9 mouse cellular contexts compared by ENCODE assay signal in the genomic region with DNA sequence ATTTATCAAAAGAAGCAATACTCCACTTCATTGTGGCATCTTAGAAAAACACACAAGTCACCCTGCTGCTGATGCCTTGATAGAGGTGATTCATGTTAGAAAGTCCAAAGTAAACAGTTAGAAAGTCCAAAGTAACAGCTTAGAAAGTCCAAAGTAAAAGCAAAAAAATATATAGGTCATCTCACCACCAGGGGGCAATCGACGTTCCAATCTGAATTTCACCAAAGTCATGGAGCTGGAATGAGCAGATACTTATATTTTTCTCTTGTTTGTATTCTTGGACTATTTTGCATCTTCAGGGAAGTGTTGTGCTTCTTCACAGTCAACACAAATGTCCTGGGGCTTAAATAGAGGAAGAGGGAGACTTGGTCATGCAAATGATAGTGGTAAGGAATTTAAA.
DNase-seq lines count a peak whose midpoint lies in the region; TF ChIP-seq lines count a peak whose summit lies in the region.
"Had no signal": no experiment of that assay in that cellular context is flagged by ENCODE, and none has a peak within 500 bp of the region (broad histone marks: within the 10 kb centered on the region; RNA-seq: fewer than 3 reads in every experiment).

No protein-coding gene starts in this region.

- peak; percentile 6 to 20 for DNase-seq in frontal cortex, postnatal 36 days (ENCODE audit: low spot score in 2 of 2)
- DNase-seq in frontal cortex, postnatal 10 days (ENCODE audit: low spot score in 2 of 2), result no peak
- peak; percentile 7 to 15 for DNase-seq in left cerebral cortex, postnatal 25 days (ENCODE audit: low spot score in 2 of 2)
- no peak for DNase-seq in left cerebral cortex, adult 11 months (ENCODE audit: low spot score)
- peak; percentile 42 for DNase-seq in adrenal gland, postnatal 10 days
- DNase-seq in lung, adult 2 months, result peak; percentile 5
- DNase-seq in spleen, postnatal 36 days (ENCODE audit: low spot score in 2 of 2), result no peak
- no peak for DNase-seq in cerebellum, postnatal 36 days
- DNase-seq: liver, embryonic 13.5 days had no signal

- WGBS in lung, adult 2 months, result 27% methylated on average over 2 of the region's 2 CpGs

- TF ChIP-seq CTCF in lung, adult 2 months (IDR thresholded peaks at IDR 0.05; ENCODE audit: insufficient read depth, low read length), result peak; percentile 23; the same call in 1 of the 2 replicates

- no peak for TF ChIP-seq POLR2A in lung, adult 2 months (IDR thresholded peaks at IDR 0.05; ENCODE audit: borderline replicate concordance, extremely low read depth, low read depth, low read length)

- no peaks in the 10 kb centered on the region for H3K4me1 ChIP-seq in lung, adult 2 months (ENCODE audit: control insufficient read depth, insufficient read depth, low read length)
- H3K4me1 ChIP-seq: liver, embryonic 13.5 days had no signal

- intact Hi-C loops in left cerebral cortex, postnatal 25 days (cut with DNase I), result loop anchor here (2.0 kb wide), 1 partner anchor 688 kb away; no protein-coding TSS in a partner anchor

- no peak overlapping the region for H3K4me3 ChIP-seq in lung, adult 2 months (replicated peaks; ENCODE audit: extremely low read depth, low read depth, low read length)
- H3K4me3 ChIP-seq: liver, embryonic 13.5 days had no signal

Comparison
In these comparisons a context has a peak if more than half of its experiments do, and no peak if none do; other contexts are left out.
1. DNase-seq: peak in frontal cortex, postnatal 36 days (2 of 2), left cerebral cortex, postnatal 25 days (2 of 2), adrenal gland, postnatal 10 days (single experiment) and lung, adult 2 months (single experiment); none in frontal cortex, postnatal 10 days (0 of 2), left cerebral cortex, adult 11 months (single experiment), spleen, postnatal 36 days (0 of 2) and cerebellum, postnatal 36 days (0 of 2).